Mouse (Mus musculus) liver, embryonic 14.5 days (tissue): ENCODE data around the gene Rassf3. TPM values are rescaled to one million over a fixed set of nuclear protein-coding genes. Genes with fewer than 3 reads are reported as not detected.
A peak's percentile ranks its signal among the peaks of the same experiment; 100 is the strongest.

Experiments used
- ATAC-seq: fragments of 200-750 bp; cut with Nextera tagmentation; 2 replicates; pipeline ENCODE4 v1.8.0; 2017; ENCODE audit warnings: moderate number of reproducible peaks, mild to moderate bottlenecking, moderate library complexity; ENCODE audit not compliant: insufficient read depth
- DNase-seq, 3 experiments: peaks; one replicate each; pipeline ENCODE4 v3.0.0-alpha.2; 2012 to 2013; ENCODE audit warnings: low read depth in 3 of 3, low spot score in 3 of 3
- H3K27ac ChIP-seq: fragments of 300-500 bp; sonication (generic); 2 replicates; pipeline ENCODE4 v1.5.1; 2014; ENCODE audit warnings: moderate library complexity, mild to moderate bottlenecking, control low read depth, inconsistent platforms
- H3K27me3 ChIP-seq: fragments of 300-500 bp; sonication (generic); 2 replicates; pipeline ENCODE4 v1.6.1; 2014; ENCODE audit warnings: mild to moderate bottlenecking, low read length, moderate library complexity; ENCODE audit not compliant: control insufficient read depth, insufficient read depth
- H3K36me3 ChIP-seq: fragments of 300-500 bp; sonication (generic); replicated peaks from 2 replicates; pipeline ENCODE4 v1.6.1; 2014; ENCODE audit warnings: low read depth; ENCODE audit not compliant: control insufficient read depth, insufficient read depth
- H3K4me1 ChIP-seq, 2 experiments: fragments of 200-500 bp in 1 of 2; fragments of 300-500 bp in 1 of 2; sonication (generic) in 1 of 2; replicated peaks; 2 replicates each; pipeline ENCODE4 v1.6.1; 2012 to 2014; ENCODE audit warnings: antibody characterized with exemption in 1 of 2, inconsistent platforms in 1 of 2, low read length in 1 of 2; ENCODE audit not compliant: control insufficient read depth in 2 of 2, insufficient read depth in 2 of 2
- H3K4me2 ChIP-seq: fragments of 300-500 bp; sonication (generic); 2 replicates; pipeline ENCODE4 v1.6.1; 2014; ENCODE audit warnings: low read depth, mild to moderate bottlenecking, control low read depth, moderate library complexity
- H3K4me3 ChIP-seq, 2 experiments: fragments of 200-500 bp in 1 of 2; fragments of 300-500 bp in 1 of 2; sonication (generic) in 1 of 2; 2 replicates each; pipeline ENCODE4 v1.5.1; 2012 to 2014; ENCODE audit warnings: low read depth in 2 of 2, low read length in 2 of 2, mild to moderate bottlenecking in 2 of 2, control low read depth in 1 of 2, inconsistent platforms in 1 of 2, moderate library complexity in 1 of 2; ENCODE audit not compliant: insufficient read depth in 1 of 2
- H3K9ac ChIP-seq: fragments of 300-500 bp; sonication (generic); replicated peaks from 2 replicates; pipeline ENCODE4 v1.6.1; 2014; ENCODE audit warnings: mild to moderate bottlenecking, control low read depth, moderate library complexity
- H3K9me3 ChIP-seq: fragments of 300-500 bp; sonication (generic); 2 replicates; pipeline ENCODE4 v1.6.1; 2016; ENCODE audit warnings: low read length, mixed read lengths; ENCODE audit not compliant: control insufficient read depth
- CTCF ChIP-seq: IDR thresholded peaks from 2 replicates; pipeline ENCODE4 v1.5.1; 2016; ENCODE audit warnings: antibody characterized with exemption, low read depth, control low read depth
- EP300 ChIP-seq: IDR thresholded peaks from 2 replicates; pipeline ENCODE4 v1.6.1; 2016; ENCODE audit warnings: antibody characterized with exemption, low read depth
- WGBS: fragments of 180-500 bp; shearing (Covaris S2); extraction: QIAGEN DNeasy Blood & Tissue Kit; methylation state at CpG from one replicate; pipeline ENCODE4 v1.1.7; 2014; ENCODE audit not compliant: insufficient replicate concordance; 5-methylcytosine and 5-hydroxymethylcytosine counted together
- polyA plus RNA-seq, 2 experiments: library from polyadenylated mRNA; depleted of rRNA in 1 of 2; stranded (reverse) in 1 of 2; unstranded in 1 of 2; fragments of >200 nt; fragmentation: Nextera tagmentation in 1 of 2; extraction: Ambion mirVana in 1 of 2; gene quantifications; 2 replicates each; pipeline versions ENCODE4 v1.2.1 to v1.2.3; 2012 to 2014

Rassf3 gene
- polyA plus RNA-seq, 2 experiments, result 7.9 to 8.6 TPM

- WGBS, result 14% methylated on average over 3 of the region's 3 CpGs
- peaks cover 30 to 44% of the 10 kb centered on the region in 2 experiments for H3K4me1 ChIP-seq
- no peaks in the 10 kb centered on the region for H3K9me3 ChIP-seq
- no peak overlapping the region for H3K27ac ChIP-seq
- no peak overlapping the region for H3K9ac ChIP-seq
- ATAC-seq (peak; percentile 7; the same call in 1 of the 2 replicates), DNase-seq (no peak)
- H3K36me3 ChIP-seq, result no peaks in the 10 kb centered on the region
- H3K27me3 ChIP-seq, result no peaks in the 10 kb centered on the region
- H3K4me2 ChIP-seq, result peak overlapping the region; percentile 20; the same call in 1 of the 2 replicates
- no peak for TF ChIP-seq EP300
- no peak for TF ChIP-seq CTCF
- no peak overlapping the region for H3K4me3 ChIP-seq
These were observed 6.5 kb downstream of the Rassf3 start for GRCm38 (mm10) chr10:121469625-121470024.

GRCm38 (mm10) chr10:121468985-121469384, 7.2 kb downstream of the Rassf3 start:
- no peak for ATAC-seq
- Histone ChIP-seq H3K4me3 (no peak overlapping the region), H3K27me3 (no peaks in the 10 kb centered on the region), H3K4me2 (peak overlapping the region; percentile 20; the same call in 1 of the 2 replicates), H3K27ac (no peak overlapping the region), H3K9ac (no peak overlapping the region), H3K9me3 (no peaks in the 10 kb centered on the region), H3K4me1 (peaks cover 26 to 40% of the 10 kb centered on the region in 2 experiments), H3K36me3 (no peaks in the 10 kb centered on the region)
- 34% methylated on average over 5 of the region's 5 CpGs for WGBS
- no peak for DNase-seq
- no peak for TF ChIP-seq EP300
- TF ChIP-seq CTCF, result no peak

DNA sequence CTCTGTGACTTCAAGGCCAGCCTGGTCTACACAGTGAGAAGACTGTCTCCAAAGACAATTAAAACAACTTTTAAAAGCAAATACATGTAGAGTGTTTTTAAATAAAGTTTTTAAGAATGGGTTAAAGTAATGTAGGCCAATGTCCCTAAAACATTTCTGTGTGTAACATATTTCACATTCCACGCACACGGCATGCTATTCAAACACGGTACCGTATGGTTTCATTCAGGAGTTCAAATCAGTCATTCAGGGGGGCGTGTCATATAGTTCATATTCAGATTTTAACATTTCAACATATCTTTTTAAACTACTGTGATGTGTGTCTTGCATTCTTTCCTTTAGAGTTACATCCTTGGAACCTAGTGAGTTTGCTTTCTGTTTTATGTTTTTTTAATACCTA, 7.9 kb downstream of the Rassf3 start:
- no peaks in the 10 kb centered on the region for H3K9me3 ChIP-seq
- H3K4me2 ChIP-seq, result no peak overlapping the region
- DNase-seq, result no peak
- no peak overlapping the region for H3K9ac ChIP-seq
- ATAC-seq, result no peak
- WGBS, result 75% methylated on average over 5 of the region's 5 CpGs
- H3K36me3 ChIP-seq, result no peaks in the 10 kb centered on the region
- no peaks in the 10 kb centered on the region for H3K27me3 ChIP-seq
- no peak overlapping the region for H3K4me3 ChIP-seq
- peaks cover 18 to 35% of the 10 kb centered on the region in 2 experiments for H3K4me1 ChIP-seq
- no peak overlapping the region for H3K27ac ChIP-seq
- TF ChIP-seq CTCF (no peak), EP300 (no peak)

GRCm38 (mm10) chr10:121467792-121468191, 8.4 kb downstream of the Rassf3 start:
- TF ChIP-seq CTCF (no peak), EP300 (no peak)
- H3K27ac ChIP-seq, result no peak overlapping the region
- no peaks in the 10 kb centered on the region for H3K9me3 ChIP-seq
- 67% methylated on average over 8 of the region's 8 CpGs for WGBS
- H3K4me3 ChIP-seq, result no peak overlapping the region
- no peaks in the 10 kb centered on the region for H3K27me3 ChIP-seq
- H3K36me3 ChIP-seq, result no peaks in the 10 kb centered on the region
- no peak for ATAC-seq
- H3K4me2 ChIP-seq, result no peak overlapping the region
- no peak overlapping the region for H3K9ac ChIP-seq
- H3K4me1 ChIP-seq, result peaks cover 14 to 32% of the 10 kb centered on the region in 2 experiments
- no peak for DNase-seq

DNA sequence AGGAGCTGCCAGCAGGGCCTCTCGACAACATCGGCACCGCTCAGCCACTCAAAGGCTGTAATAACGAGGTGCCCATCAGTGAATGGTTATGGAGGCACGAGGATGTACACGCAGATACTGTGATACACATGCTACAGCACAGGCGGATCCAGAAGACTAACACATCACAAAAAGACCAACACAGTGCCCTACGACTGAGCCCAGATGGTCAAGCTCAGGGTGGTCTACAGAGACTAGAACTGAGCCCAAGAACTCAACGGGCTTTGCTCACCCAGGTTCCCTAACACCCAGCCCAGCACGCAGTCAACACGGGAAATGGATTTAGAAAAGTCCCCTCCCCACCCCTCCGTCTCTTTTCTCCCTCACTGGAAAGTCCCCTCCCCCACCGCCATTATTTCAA, 9.1 kb downstream of the Rassf3 start:
- H3K27ac ChIP-seq, result no peak overlapping the region
- H3K9me3 ChIP-seq, result no peaks in the 10 kb centered on the region
- TF ChIP-seq EP300 (no peak), CTCF (no peak)
- ATAC-seq, result no peak
- H3K4me2 ChIP-seq, result no peak overlapping the region
- no peak overlapping the region for H3K9ac ChIP-seq
- no peak overlapping the region for H3K4me3 ChIP-seq
- H3K27me3 ChIP-seq, result no peaks in the 10 kb centered on the region
- DNase-seq, result no peak
- H3K36me3 ChIP-seq, result no peaks in the 10 kb centered on the region
- WGBS, result 67% methylated on average over 13 of the region's 13 CpGs
- peaks cover 7 to 29% of the 10 kb centered on the region in 2 experiments for H3K4me1 ChIP-seq
